Mouse (Mus musculus) kidney, postnatal 14 days (tissue): ENCODE data around the gene Dhx15.

Source experiments
- DNase-seq: peaks from one replicate; pipeline ENCODE4 v3.0.0; 2022; ENCODE audit warnings: mixed read lengths

Dhx15 gene

DNA sequence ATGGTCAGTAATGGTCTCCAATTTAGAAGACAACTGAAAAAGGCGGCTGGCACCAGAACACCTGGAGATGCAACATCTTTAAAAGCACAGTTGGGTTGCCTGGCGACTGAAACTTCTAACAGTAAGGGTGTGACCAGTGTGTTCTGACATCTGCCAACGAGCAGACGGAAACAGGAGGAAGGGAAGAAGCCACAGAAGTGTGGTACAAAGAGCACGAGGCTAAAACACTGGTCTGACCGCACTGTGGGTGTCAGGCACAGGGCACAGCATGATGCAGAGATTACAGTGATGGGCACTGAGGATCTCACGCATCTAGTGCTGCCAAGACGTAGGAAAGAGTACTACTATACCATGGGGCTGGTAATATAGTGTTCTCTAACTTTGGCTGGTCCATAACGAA is 48.4 kb downstream of the Dhx15 start:
- DNase-seq, result no peak

DNA sequence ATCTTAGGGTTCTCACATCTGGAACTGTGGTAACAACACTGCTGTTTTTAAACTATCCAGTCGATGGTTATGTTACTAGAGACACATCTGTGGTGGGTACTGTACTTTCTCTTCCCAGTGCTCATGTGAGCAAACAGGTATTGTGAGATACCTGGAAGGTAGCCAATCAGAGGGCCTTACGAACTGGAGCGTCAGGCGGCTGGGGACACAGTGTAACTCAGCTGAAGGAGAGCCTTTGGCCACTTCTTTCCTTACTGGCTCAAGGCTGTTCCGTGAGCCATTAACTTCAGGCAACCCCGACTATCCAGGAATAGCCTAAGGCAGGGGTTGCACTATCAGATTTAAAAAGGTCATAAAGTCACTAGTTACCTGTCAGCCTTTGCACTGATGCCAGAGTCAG is 51.5 kb downstream of the Dhx15 start:
- no peak for DNase-seq

DNA sequence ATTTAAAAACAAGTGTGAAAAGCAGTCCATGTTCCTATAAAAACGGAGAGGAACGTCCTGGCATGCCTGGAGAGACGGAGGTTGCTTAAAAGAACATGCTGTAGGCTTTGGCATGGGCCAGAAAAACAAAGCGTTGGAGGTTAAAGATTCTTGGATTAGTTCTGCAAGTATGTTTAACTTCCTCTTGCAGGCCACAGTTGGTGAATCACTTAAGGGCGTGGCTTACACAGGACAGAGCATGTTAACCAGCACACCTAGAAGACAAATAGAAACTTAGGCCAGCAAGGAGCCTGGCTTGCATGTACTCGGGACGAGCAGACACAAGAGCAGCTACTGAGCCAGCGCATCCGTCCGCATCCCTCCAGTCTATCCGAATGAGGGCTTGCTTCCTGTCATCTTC is 52.2 kb downstream of the Dhx15 start:
- DNase-seq, result peak; percentile 9

DNA sequence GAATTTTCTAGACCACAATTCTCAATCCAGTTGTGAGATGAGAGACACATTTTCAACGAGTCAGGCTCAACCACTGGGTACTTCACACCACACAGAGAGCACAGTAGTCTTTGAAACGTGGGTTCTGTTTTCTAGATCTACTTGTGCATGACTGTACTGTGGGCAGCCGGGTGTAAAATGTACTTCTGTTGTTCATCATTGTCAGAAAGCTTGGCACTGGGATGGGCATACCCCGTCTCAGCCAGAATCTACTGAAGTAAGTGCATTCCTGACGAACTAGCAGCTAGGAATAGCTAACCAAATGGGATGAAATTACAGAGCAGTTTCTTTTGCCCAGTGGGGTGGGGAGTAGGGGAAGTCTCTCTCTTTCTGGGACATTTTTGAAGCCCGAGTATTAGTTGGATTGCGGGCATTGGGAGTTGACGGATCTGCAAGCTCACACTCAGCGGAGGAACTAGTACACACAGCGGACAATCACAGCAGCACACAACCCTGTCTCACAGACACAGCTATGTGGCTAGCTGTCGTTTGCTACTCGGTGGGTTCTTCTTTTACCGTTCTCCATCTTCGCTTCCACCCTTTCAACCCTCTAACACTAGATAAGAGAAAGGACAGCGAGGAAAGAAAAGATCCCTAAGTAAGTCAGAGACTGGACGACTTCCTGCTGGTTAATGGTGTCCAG is 54.7 kb downstream of the Dhx15 start:
- no peak for DNase-seq

DNA sequence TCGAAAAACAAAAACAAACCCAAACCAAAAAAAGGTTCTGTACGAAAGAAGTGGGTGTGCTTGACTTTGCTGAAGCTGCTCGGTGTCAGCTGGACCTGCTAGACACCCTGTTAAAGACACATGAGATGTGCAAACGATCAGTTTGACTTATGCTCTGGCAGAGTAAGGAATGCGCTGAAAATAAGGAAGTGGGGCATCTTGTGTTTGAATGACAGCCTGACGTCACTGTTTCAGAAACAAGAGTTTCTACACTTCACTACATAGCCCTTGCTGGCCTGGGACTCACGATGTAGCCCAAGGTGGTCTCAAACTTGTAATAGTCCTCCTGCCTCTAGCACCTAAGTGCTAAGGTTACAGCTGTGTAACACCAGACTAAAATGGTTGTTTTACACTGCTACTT is 57.5 kb downstream of the Dhx15 start:
- no peak for DNase-seq

DNA sequence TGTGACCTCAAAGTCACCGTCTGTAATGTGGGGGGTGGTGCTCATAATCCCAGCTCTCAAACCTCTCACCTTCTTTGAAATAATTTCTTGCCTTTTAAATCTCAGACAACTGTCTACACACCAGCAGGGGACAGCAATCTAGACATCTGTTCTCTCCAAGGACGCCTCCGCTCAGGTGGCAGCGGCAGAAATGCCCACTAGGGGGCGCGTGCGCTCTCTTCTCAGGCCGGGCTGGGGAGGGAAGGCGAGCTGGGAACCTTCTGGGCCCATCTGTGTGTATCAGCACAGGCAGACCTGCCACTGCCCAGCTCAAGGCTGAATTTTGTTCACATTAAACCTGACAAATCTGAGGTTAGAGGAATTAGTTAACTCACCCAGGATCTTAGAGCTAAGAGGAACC is 58.2 kb downstream of the Dhx15 start:
- DNase-seq, result peak; percentile 38

DNA sequence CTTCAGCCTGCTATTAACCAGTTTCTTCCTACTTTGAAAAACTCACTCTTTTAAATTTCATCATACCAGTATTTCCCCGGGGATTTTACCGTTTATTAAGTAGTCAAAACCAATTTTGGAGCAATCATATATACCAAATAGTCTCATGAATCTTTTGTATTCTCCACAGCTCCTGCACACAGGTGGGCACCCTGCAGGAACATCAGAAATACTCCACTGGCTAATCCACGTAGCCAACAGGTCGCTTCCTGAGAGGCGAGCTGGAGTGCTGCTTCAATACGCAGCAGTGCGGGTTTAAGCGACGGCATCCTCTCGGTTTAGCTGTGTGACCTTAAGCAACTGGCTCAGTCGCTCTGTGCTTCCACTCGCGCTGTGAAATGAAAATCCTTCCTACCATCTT is 58.9 kb downstream of the Dhx15 start:
- no peak for DNase-seq

DNA sequence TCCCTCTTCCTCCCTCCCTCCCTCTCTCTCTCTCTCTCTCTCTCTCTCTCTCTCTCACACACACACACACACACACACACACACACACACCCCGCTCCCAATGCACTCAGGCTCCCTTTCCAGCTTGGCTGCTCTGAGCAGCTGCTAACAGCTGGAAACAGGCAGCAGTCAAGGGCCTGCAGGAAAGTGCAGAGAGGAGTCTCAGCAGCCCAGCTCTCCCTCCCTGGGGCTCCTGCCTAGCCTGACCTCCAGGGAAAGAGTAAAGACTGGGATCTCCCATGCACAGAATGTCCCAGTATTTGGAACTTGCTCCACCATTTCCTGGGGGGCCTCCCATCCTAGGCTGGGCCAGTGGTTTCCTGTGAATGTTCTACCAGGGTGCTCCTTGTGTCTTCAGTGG is 59.8 kb downstream of the Dhx15 start:
- peak; percentile 46 for DNase-seq

DNA sequence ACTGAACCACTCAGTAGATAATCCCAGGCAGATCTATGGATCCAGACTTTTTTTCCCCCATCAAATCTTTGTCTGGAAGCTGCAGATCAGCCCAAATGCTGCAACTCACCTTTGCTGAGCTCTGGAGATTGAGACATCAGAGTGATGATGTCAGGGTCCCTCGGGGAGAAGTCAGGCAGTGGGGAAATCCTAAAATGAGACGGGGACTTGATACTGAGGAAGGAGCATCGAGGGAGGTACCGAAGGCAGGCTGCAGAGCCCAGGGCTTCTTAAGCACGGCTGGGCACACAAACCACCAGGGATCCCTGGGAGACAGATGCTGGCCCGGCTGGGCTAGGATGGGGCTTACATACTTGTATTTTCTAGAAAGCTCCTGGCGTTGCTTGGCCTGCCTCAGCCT is 64.1 kb downstream of the Dhx15 start:
- no peak for DNase-seq

DNA sequence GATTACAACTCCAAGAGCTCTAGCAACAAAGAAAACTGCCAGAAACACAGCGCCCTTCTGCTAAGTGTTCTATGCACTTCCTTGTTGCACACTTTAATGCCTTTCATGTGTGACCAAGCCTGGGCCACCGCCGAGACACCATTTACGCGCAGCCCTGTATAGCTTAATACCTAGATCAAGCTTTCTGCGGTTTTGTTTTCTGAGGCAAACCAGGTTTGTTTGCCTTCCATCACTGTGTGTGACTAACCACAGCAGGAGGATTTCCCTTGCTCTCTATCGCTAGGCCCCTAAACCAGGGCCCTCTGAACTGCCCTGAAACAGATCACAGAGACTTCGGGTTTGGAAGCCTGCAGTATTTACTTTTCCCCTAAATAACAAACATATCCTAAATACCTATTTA is 64.5 kb downstream of the Dhx15 start:
- DNase-seq, result no peak

DNA sequence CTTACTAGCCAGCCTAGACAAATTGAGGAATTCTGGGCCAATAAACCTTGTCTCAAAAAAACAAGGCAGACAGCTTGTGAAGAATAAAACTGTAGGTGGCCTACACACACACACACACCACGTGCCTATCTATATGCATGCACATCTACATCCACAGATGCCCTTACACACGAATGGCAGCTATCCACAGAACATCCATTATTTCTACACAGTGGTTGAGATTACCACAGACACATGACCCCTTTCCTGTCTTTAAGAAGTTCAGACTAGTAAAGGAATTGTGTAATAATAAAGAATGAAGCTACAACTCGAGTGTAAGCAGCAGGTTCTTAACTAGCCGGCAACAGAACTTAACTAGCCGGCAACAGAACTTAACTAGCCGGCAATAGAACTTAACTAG is 68.2 kb downstream of the Dhx15 start:
- DNase-seq, result no peak

DNA sequence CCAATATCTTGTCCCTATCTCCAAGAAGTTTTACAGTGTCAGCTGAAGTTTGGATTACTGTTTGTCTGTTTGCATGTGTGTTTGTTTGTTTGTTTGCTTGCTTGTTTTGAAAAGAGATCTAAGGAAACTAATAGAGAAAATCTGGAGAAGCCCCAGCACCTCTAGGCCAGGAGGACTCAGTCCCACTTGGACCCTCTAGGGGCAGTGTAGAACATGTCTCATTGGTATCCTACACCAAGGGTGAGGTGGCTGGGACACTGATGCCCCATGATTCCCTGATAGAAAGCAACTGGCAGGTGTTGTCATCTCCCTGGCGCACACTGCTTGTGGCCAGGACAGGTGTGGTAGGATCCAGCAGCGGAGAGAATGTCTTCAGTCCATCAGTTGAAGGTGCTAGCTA is 70.5 kb downstream of the Dhx15 start:
- no peak for DNase-seq

DNA sequence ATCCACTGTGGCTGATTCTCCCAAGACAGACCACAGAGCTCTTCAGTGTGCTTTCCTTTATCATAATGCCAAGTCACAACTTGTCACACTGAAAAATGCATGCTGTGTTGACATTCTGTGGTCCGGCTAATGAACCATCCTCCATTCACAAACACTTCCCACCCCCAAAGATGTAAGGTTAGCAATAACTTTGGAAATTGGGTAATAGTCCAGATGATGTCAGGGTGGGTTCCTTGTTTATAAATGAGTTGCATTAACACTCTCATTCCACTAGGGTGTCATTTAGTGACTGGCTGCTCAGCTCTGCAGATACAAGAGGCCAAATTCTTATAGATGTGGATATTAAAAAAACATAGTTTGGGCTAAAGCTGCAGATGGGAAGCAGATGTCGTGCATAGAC is 71.1 kb downstream of the Dhx15 start:
- no peak for DNase-seq

DNA sequence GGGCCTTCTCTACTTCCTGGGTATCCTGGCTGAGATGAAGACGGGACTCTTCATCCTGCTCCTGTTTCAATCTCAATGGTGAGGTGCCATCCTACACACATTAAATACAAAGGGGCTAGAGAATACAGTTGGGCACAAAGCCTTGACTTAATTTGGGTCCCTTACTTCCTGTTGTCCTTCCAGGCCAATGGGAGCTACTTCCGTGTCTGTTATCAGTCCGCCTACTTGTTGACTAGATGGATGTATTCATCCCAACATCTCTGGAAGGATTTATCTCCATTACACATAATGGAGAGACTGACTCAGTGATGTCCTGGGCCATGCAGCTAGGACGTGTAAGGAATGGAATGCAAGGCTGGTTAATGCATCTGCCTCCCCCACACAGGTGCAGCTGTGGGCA is 72.5 kb downstream of the Dhx15 start:
- no peak for DNase-seq

DNA sequence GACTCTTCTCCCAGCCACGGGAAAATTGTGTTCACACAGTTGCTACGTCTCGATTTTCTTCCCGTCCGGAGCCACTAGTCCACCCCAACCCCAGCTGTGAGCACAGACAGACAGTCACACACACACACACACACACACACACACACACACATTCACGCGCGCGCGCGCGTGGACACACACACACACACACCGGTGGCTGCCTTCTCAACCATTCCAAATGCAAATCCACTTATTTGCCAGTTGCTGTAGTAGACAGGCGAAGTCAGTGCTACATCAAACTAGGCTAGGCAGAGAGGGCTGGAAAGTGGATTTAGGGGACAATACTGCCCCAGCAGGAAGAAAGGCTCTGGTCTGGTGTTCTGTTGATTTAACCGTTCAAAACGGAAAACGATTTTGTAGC is 73.9 kb downstream of the Dhx15 start:
- DNase-seq, result peak; percentile 10

DNA sequence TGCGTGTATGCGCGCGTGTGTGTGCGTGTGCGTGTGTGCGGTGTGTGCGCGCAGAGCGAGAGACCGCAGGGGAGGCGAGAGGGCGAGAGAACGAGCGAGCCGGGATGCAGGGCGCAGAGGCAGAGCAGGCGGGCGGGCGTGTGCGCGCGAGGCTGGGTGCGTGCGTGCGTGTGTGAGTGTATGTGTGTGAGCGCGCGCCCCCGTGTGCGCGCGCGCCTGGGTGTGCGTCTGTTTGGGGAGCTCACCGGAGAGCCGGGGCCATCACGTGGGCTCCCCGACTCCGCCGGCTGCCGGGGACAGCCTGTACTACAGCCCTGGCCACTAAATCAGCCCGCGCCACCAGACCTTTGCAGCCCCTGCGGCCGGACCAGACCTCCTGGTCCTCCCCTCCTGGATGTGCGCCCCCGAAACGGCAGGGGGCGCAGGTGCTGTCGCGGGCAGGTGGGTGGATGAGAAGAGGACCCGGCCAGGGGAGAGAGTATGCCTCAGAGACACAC is 74.4 kb downstream of the Dhx15 start:
- peak; percentile 76 for DNase-seq

DNA sequence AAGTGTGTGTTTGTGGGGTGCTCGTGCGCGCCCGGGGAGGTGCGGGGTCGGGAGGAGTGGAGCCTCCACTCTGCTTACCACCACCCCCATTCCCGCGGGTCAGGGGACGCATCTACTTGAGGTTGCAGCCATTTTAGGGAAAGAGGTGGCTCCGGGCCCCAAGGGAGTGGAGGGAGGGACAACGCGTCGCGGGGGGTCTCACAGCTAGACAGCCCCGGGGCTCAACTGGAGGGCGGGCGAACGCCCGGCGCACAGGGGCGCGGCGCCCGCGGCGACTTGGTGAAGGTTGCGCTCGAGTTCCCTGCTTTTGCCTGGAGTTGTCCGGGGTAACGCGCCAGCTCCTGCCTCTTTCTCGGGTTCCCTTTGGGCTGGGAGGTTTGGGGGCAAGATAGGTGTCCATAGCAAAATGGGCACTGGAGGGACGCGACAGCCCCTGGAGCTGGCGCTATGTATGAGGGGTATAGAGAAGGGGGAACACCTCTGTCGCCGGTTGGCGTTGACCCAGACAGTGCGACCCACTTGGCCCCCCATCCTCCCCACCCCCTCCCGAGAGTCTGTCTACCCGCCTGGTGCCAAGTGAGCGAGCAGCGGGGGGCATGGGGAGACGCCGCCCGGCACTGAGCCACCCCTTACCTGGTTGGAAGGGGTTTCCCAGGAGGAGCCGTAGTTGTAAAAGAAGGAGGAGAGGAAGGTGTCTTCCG is 75.4 kb downstream of the Dhx15 start:
- peak; percentile 13 for DNase-seq

DNA sequence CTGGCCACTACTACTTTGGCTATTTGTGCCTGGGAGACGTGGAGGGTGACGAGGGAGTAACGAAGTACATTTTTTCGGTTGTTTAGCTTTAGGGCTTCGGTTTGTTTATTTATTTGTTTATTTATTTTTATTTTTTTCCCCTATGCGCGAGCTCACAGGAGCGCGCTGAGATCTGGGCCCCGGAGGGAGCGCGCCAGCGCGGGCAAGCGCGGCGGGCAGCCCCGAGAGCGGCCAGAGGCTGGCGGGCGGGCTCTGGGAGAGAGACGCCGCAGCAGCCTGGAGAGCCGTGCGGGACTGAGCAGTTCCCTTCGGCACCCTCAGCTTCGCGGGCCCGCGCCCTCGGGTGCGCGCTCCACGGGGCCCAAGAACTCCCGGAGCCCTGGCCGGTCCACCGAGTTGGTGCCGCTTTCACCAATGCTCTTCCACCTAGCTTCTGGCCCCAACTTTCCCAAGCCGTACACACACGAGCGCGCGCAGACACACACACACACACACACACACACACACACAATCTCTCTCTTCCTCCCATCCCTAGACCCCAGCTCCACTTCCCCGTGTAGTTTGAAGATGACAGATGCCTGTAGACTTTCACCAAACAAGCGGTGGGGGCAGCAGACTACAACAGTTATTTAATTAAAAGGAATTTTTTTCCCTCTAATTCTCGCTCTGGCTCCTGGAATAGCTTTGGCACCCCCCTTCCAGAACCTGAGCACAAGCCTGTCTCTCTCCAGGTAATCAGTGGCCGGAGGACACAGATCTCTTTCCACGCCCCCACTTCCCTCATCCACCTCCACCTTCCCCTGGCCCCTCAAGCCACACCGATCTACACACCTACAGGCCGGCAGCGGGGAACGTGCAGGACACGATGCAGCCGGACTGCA is 76.2 kb downstream of the Dhx15 start:
- peak; percentile 32 for DNase-seq

DNA sequence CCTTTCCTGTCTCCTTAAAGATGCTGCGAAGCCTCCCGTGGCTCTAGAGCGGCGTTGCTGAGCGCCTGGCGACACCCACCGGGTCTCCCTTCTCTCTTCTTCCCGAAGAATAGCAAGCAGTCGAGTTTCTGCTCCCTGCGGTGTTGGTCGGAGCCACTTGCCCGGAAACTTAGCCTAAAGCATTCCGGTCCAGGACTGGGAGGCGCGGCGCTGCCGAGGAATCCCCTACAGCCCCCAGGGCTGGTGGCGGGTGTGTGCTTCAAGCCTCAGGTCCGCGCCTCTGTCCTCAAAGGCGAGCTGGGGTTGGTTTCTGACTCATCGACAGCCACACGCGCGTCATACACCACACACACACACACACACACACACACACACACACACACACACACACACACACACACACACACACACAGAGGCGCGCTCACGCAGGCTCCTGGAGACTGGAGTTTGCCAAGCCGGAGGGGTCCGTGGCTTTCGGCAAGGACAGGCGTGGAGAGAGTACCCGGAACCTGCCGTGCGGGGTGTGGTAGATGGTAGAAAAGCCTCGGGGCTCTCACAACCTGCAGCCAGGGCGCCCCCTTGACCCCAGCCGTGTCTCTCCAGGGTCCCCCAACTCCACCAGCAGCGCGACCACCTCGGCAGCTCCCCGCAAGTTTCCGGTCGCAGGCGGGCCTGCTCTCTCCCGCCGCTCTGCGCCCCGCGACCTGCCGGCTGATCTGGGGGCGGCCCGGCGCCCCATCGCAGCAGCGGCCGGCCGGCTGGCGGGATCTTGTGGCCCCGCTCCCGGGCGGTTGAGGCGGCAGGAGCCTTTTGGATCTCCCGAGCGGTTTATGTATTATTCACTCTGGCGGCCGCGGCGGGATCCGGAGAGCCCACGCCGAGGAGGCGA is 77.1 kb downstream of the Dhx15 start:
- DNase-seq, result peak; percentile 31

DNA sequence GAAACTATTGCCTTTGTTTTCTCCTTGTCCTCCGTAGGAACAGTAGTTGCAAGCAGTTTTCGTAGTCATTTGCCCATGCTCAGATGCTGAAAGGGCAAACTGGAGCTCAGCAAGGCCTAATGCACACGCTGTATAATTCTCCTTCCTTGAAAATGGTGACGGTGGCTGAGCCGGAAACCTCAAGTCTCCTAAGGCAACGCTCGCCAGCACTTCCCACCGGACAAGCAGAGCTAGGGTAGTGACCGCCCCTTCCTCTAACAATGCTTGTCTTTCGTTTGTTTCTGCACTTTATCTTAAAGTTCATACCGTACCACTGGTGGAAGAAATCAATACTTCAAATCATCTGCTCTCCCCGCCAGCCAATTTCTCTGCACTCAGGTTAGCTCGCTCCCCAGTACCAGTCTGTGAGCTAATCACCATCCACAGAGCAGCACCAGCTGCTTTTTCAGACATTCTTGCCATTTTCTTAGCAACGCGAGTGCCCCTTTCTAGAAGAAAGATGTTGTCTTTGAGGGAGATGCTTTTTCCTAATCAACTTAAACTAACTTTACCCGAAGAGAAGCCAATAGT is 78.0 kb downstream of the Dhx15 start:
- DNase-seq, result no peak

DNA sequence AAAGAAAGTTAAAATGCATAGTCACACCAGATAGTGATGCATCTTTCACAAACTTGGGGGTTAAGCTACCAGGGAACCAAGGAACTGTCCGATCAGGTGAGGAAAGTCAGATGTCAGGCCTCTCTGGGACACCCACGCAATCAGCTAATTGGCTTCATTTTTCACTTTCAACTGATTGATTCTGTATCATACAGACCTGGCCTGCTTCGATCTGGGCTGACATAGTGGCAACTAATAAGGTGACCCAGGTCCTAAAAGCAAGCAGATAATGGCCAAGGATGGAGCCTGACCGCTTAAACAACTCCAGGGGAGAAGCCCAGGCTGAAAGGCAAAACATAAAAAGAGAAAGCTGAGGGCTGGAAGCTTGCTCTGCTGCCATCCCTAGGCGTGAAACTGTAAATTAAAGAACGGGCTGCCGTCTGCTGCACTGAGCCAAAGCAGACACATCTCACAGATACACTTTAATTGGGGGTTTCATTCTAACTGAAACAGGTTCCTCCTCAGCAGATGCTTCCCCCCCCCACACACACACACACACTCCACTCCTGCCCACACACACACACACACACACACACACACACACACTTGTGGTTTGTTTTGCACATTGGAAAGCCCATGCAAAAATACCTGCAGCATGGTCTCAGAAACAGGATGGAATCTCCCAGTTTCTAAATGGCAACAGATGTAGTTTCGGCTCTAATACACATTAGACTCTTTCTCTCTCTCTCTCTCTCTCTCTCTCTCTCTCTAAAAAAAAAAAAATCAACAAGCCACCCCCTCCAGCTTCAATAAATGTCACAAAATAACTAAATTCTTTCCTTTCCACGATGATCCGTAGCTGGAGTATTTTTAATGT is 79.3 kb downstream of the Dhx15 start:
- no peak for DNase-seq
